Mouse (Mus musculus): ENCODE data around the gene Cfdp1.

Gene Cfdp1

GRCm38 (mm10) chr8:111853861-111854501 lies at the start of gene Cfdp1:
Cfdp1 (minus strand) TSS chr8:111854291.
- DNase-seq: peak; percentile 93

GRCm38 (mm10) chr8:111902080-111902479 lies 48.0 kb upstream of the Cfdp1 start:
- no peak for DNase-seq

- no peak for DNase-seq
These were observed 44.5 kb upstream of the Cfdp1 start for GRCm38 (mm10) chr8:111898586-111898985.

- no peak for DNase-seq
These were observed 40.9 kb upstream of the Cfdp1 start for GRCm38 (mm10) chr8:111894955-111895354.

GRCm38 (mm10) chr8:111892615-111893014 lies 38.5 kb upstream of the Cfdp1 start:
- DNase-seq: no peak

- DNase-seq: no peak
These were observed 37.9 kb upstream of the Cfdp1 start for GRCm38 (mm10) chr8:111891983-111892382.

- no peak for DNase-seq
These were observed 36.8 kb upstream of the Cfdp1 start for GRCm38 (mm10) chr8:111890911-111891303.

GRCm38 (mm10) chr8:111889931-111890910 lies 36.1 kb upstream of the Cfdp1 start:
- DNase-seq: no peak

- no peak for DNase-seq
These were observed 34.1 kb upstream of the Cfdp1 start for GRCm38 (mm10) chr8:111888091-111888650.

- DNase-seq: no peak
These were observed 33.4 kb upstream of the Cfdp1 start for GRCm38 (mm10) chr8:111887479-111887878.

- DNase-seq: no peak
These were observed 29.5 kb upstream of the Cfdp1 start for GRCm38 (mm10) chr8:111883615-111884014.

GRCm38 (mm10) chr8:111881591-111881990 lies 27.5 kb upstream of the Cfdp1 start:
- DNase-seq: peak; percentile 23

- DNase-seq: no peak
These were observed 23.6 kb upstream of the Cfdp1 start for GRCm38 (mm10) chr8:111877711-111878110.

GRCm38 (mm10) chr8:111876355-111876948 lies 22.4 kb upstream of the Cfdp1 start, which contains the start of gene Tmem170:
Tmem170 (minus strand) TSS chr8:111876750.
- DNase-seq: peak; percentile 98

GRCm38 (mm10) chr8:111875758-111876157 lies 21.7 kb upstream of the Cfdp1 start:
- no peak for DNase-seq

- no peak for DNase-seq
These were observed 17.2 kb upstream of the Cfdp1 start for GRCm38 (mm10) chr8:111871278-111871677.

GRCm38 (mm10) chr8:111870379-111870778 lies 16.3 kb upstream of the Cfdp1 start:
- no peak for DNase-seq

- no peak for DNase-seq
These were observed 14.6 kb upstream of the Cfdp1 start for GRCm38 (mm10) chr8:111868664-111869063.

GRCm38 (mm10) chr8:111865857-111866256 lies 11.8 kb upstream of the Cfdp1 start:
- DNase-seq: no peak

GRCm38 (mm10) chr8:111865130-111865852 lies 11.2 kb upstream of the Cfdp1 start:
- no peak for DNase-seq

GRCm38 (mm10) chr8:111864648-111865047 lies 10.6 kb upstream of the Cfdp1 start:
- DNase-seq: no peak

GRCm38 (mm10) chr8:111863280-111863679 lies 9.2 kb upstream of the Cfdp1 start:
- DNase-seq: no peak

Measured in right cerebral cortex, postnatal 14 days (tissue).